Mouse (Mus musculus) testis, postnatal 14 days (tissue): ENCODE data around the gene Pck1.
A peak's percentile ranks its signal among the peaks of the same experiment; 100 is the strongest.
"Not testable (repeated sequence)": the region's sequence is repeated elsewhere in the genome, so short reads cannot be mapped to it uniquely, and the experiment has no call there.

ENCODE experiments used
- DNase-seq: peaks from one replicate; pipeline ENCODE4 v3.0.0; 2021; ENCODE audit warnings: low spot score

Gene Pck1

GRCm38 (mm10) chr2:173152436-173153151 lies at the start of gene Pck1:
Pck1 (plus strand) TSS chr2:173153048.
- no peak for DNase-seq

- DNase-seq: no peak
Observed at GRCm38 (mm10) chr2:173106409-173106808, 46.4 kb upstream of the Pck1 start.

- peak; percentile 37 for DNase-seq
Observed at GRCm38 (mm10) chr2:173106889-173107785, 45.7 kb upstream of the Pck1 start.

DNA sequence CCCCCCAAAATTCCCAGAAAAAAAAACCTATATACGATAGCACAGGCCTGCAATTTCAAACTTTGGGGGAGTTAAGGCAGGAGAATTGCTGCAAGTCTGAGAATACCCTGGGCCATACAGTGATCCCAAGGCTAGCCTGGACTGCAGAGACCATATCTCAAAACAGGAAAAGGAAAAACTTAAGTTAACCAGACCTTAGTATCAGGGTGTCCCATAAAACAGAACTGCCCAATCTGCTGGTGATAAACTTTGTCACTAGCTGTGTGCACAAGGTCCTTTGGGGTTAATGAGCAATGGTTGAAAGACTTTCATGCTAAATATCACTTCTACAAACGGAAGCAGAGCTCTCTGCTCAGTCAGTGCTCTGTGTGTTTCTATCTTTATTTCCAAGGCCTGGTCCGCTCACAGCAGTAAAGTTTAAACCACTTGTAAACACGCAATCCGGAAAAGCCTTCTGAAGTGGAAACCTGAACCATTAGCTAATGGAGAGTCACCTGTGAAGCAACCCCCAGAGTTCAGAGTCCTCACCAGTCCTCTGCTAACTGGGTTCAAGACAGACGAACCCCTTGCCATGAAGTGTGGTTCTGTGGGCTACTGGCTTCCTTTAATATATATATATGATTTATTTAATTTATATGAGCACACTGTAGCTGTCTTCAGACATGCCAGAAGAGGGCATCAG lies 44.2 kb upstream of the Pck1 start:
- DNase-seq: no peak

GRCm38 (mm10) chr2:173109510-173109909 lies 43.3 kb upstream of the Pck1 start:
- no peak for DNase-seq

DNA sequence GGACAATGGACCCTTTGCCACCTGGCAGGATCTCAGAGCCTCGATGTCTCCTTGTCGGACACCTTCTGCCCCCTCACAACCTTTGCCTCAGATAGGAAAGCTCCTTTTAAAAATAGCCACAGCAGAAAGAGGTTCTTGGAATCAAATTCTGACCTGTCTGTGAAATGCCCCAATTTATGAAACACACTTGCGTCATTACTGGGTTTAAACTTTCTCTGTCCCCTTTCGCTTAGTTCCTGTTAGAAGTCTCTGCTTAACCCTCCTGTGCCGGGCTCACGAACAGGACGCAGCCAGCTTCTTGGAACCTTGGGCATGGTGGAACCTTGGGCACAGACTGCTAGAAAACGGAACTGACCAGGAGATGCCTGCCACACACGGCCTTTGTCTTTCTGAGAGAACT lies 42.3 kb upstream of the Pck1 start:
- DNase-seq: no peak

- not testable (repeated sequence) for DNase-seq
Observed at GRCm38 (mm10) chr2:173113796-173114195, 39.1 kb upstream of the Pck1 start.

DNA sequence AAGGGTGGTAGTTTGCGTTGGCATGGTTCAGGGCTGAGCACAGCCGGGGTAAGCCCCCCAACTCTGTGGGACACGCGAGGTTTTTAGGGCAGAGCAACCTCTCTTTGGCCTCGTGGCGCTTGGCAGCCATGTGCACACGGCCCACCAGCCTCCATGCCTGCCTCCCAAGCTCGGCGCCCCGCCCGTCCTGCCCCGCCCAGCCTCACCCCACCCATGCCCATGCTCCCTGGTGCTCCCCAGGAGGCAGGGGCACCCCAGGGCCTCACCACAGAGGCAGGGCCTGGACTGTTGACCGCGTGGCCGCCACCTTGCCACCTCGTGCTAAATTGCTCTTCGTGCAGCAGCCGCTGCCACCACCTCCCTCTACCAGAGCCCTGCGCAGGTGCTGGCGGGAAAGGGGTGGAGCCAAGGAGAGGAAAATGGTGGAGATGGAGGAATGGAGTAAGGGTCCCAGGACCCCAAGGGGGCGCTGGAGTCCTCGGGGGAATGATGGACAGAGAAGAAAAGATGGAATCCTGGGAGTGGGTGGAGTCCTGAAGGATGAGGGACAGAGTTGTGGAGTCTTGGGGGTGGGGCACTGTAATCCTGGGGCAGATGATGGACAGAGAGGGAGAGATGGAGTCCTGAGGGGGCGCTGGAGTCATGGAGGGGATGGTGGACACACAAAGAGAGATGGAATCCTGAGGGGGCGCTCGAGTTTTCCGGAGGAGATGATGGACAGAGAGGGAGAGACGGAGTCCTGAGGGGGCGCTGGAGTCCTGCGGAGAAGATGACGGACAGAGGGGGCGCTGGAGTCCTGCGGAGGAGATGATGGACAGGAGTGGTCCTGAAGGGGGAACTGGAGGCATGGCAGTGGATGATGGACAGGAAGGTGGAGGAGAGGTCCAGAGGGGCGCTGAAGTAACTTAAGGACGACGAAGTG lies 33.6 kb upstream of the Pck1 start, which contains the start of gene Ctcfl:
Ctcfl (minus strand) TSS at position 503 of the 922 bp plus-strand sequence.
- DNase-seq: peak; percentile 87

DNA sequence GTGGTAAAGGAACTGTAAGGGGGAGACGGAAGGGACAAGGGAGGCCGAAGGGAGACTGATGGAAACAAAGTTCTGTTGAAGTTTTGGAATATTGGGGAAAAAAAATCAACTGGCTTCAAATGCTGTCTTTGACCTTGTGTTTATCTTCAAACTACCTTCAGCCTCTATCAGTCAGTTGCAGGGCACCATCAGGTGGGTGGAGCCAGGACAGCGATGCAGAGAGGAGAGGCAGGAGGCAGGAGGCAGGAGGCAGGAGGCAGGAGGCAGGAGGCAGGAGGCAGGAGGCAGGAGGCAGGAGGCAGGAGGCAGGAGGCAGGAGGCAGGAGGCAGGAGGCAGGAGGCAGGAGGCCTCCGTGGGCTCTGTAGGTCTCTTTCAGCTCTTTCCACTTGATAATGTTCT lies 32.7 kb upstream of the Pck1 start:
- DNase-seq: not testable (repeated sequence)

DNA sequence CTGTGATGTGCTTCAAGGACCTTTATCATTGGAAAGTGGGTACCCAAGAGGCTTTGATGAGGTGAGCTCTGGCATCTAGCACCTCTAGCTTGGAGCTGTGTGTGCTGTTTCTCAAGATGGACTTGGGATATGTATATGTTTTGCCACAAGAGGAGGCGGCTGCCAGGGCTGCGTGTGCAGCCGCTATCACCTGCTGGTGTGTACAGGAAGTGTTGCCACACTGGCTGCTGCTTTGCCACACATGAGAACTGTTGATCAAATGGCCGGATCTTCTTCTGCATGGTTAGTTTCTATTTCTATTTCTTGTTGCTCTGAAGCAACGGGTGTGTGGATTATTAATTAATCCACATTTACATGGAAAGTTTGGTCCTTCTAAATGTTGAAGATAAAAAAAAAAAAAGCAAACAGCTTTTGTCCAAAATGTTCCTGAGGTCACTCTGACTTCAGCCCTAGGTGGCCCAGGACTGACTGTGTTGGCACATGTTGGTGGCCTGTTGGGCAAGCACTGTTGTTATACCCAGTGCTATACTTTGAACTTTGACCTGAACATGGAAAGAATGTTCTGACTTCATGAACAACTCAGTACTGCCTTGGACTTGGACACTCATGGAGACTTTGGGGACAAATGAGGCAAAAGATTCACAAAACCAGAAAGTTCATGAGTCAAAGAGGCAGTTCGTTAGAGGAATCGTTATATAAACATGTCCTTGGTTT lies 28.7 kb upstream of the Pck1 start:
- no peak for DNase-seq

GRCm38 (mm10) chr2:173126386-173126785 lies 26.5 kb upstream of the Pck1 start:
- no peak for DNase-seq

DNA sequence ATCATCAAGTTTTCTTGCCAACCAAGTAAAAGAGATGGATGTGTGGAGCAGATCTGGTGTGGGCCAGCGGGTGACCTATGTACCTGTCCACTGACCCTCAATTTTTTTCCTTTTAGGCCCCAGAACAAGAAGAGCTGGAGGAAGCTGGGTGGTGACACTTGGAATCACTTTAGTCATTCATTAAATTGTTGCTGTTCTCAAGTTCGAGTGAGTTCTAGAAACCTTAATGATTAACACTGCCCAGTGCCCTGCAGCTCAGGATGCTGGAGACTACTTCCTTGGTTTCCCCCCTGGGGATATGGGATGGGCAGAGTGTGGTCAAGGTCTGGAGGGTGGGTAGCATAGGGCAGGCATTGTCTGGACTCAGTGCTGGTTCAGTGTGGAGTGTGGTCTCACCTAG lies 23.7 kb upstream of the Pck1 start:
- no peak for DNase-seq

- DNase-seq: no peak
Observed at GRCm38 (mm10) chr2:173132262-173132661, 20.6 kb upstream of the Pck1 start.

DNA sequence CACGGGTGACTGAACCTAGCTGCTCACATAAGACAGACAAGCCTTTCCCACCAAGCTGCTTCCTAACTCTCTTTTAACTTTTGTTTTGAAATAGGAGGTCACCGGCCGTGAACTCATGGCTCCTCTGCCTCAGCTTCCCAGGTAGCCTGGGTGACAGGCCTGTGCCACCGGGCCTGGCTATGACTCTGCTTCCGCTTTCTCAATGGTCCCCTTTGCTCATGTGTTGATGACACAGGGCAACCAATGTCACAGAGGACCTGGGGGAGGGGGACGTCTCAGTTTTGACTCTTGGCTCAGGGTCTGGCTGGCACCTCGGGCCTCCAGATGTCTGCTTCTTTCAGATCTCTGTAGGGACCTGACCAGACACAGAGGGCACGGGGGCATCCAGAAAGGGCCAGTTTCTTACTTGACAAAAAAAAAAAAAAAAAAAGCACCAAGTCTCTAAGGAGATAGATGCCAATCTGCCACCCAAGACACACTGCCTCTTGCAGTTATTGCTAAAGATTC lies 20.0 kb upstream of the Pck1 start:
- DNase-seq: no peak

DNA sequence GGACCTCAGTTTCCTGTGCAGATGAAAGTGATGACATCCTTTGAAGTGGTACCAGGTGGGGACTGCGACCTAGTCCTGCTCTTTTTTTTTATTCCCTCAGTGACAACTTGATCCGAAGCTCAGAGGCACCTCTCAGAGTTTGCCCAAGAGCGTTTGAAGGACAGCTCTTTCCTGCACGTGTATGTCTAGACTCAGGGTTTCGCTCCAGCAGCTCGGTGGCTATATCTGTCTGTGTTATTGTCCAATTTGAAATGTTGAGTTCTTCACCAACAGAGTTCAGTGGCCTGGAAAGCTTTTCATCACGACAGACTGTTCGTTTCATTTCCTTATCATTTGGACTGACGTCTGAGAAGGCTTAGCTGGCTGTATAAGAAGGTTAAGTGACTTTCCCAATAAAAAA lies 18.2 kb upstream of the Pck1 start:
- DNase-seq: no peak

GRCm38 (mm10) chr2:173138323-173139239 lies 14.3 kb upstream of the Pck1 start:
- peak; percentile 80 for DNase-seq

DNA sequence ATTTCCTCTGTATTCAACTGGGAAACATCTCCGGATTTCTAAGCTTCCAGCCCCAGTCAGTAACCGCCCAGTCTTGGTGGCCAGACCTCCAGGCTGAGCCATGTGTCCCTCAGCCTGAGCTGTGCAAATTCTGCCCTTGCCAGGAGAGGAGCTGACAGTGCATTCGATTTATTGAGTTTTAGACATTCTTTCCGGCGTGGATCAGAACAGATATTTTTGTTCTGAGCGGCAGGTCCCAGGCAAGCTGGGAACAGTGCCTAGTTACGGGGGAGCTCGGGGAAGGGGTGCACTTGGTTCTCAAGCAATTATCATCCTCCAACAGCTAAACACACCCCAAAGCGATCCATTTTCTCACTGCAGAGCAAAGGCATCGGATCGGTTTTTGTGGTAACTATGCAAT lies 9.2 kb upstream of the Pck1 start:
- DNase-seq: no peak

DNA sequence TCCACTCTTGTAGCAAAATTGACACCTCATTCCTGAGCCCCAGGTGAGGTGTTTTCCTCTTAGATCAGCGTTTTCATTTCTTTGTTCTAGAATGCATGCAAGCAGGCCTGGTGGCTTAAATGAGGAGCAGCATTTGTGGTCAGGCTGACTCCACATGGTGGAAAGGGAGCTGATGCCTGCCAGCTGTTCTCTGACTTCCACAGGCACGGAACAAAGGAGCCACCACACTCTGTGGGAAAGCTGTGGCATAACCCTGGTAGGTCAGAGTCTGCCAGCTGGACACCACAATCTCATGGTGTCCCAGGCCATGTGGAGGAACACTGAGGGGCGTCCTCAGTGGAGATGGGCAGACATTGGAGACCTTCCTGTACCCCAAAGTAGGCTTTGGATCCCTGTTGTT lies 7.0 kb upstream of the Pck1 start:
- DNase-seq: no peak

DNA sequence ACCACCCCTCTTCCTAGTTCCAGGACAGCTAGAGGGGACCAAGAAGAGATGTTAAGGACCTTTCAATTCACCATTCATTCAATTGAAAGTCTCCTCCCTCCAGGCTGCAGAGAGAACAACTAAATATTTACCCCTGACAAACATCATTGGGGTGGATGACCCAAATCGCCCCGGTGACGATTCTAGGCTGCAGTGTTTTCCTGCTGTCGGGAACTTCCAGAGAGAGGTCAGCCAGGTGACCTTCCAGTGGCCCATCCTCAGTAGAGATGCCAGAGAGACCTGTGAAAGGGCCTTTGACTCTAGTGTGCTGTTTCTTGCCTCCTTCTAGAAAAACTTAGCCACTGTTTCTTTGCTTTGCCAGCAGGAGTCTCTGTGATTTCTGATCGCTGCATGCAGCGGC lies 6.1 kb upstream of the Pck1 start:
- DNase-seq: no peak

- DNase-seq: no peak
Observed at GRCm38 (mm10) chr2:173148001-173148400, 4.8 kb upstream of the Pck1 start.
